Mouse (Mus musculus) ES-Bruce4 (cell line): ENCODE results near the gene Frmd4b. TPM values are rescaled to one million over a fixed set of nuclear protein-coding genes. Genes with fewer than 3 reads are reported as not detected.

Source experiments
- H3K27ac ChIP-seq: 2 replicates; pipeline ENCODE4 v1.5.1; 2012; ENCODE audit warnings: low read length, inconsistent platforms; ENCODE audit not compliant: insufficient read depth
- H3K27me3 ChIP-seq: 2 replicates; pipeline ENCODE4 v1.6.1; 2012; ENCODE audit warnings: mild to moderate bottlenecking, low read length, inconsistent platforms; ENCODE audit not compliant: control insufficient read depth, poor library complexity, insufficient read depth, severe bottlenecking
- H3K36me3 ChIP-seq: 2 replicates; pipeline ENCODE4 v1.6.1; 2012; ENCODE audit warnings: inconsistent platforms, mild to moderate bottlenecking, low read length, moderate library complexity; ENCODE audit not compliant: control insufficient read depth, poor library complexity, insufficient read depth, severe bottlenecking
- H3K4me1 ChIP-seq: one replicate; pipeline ENCODE4 v1.8.1; 2011; ENCODE audit warnings: low read length; ENCODE audit not compliant: control insufficient read depth, insufficient read depth
- H3K4me3 ChIP-seq: 2 replicates; pipeline ENCODE4 v1.5.1; 2011; ENCODE audit warnings: low read depth, mild to moderate bottlenecking, low read length
- H3K9ac ChIP-seq: 2 replicates; pipeline ENCODE4 v1.6.1; 2012; ENCODE audit warnings: low read depth, mild to moderate bottlenecking, inconsistent platforms; ENCODE audit not compliant: poor library complexity, severe bottlenecking
- H3K9me3 ChIP-seq: replicated peaks from 2 replicates; pipeline ENCODE4 v1.6.1; 2012; ENCODE audit warnings: mild to moderate bottlenecking, low read length, inconsistent platforms; ENCODE audit not compliant: control insufficient read depth, poor library complexity, insufficient read depth, severe bottlenecking
- CTCF ChIP-seq: IDR thresholded peaks from one replicate; pipeline ENCODE4 v1.8.1; 2011; ENCODE audit warnings: low read depth, low read length
- EP300 ChIP-seq: IDR thresholded peaks from 2 replicates; pipeline ENCODE4 v1.6.1; 2011; ENCODE audit warnings: low read depth, low read length; ENCODE audit not compliant: insufficient read depth
- POLR2A ChIP-seq: IDR thresholded peaks from one replicate; pipeline ENCODE4 v1.8.1; 2011; ENCODE audit warnings: low read length; ENCODE audit not compliant: insufficient read depth
- polyA plus RNA-seq: library from polyadenylated mRNA; stranded (reverse); fragments of >200 nt; gene quantifications from 2 replicates; pipeline ENCODE4 v1.2.4, GENCODE M21; 2011; ENCODE audit warnings: low read depth; ENCODE audit not compliant: missing spikeins, insufficient read depth, insufficient read length

Gene Frmd4b
- polyA plus RNA-seq, 1 experiment = 27.8 TPM

- no peak overlapping the region; the same call in 1 of the 2 replicates for H3K27ac ChIP-seq
Observed at GRCm38 (mm10) chr6:97528961-97529680, 88.2 kb downstream of the Frmd4b start.

GRCm38 (mm10) chr6:97526092-97526491 lies 91.2 kb downstream of the Frmd4b start:
- Histone ChIP-seq H3K4me3 (no peak overlapping the region), H3K9me3 (no peaks in the 10 kb centered on the region), H3K27me3 (no peaks in the 10 kb centered on the region), H3K9ac (no peak overlapping the region), H3K27ac (no peak overlapping the region), H3K36me3 (no peaks in the 10 kb centered on the region), H3K4me1 (no peaks in the 10 kb centered on the region)
- no peak for TF ChIP-seq POLR2A
- peak; percentile 87 for TF ChIP-seq CTCF
- TF ChIP-seq EP300 = no peak

More at GRCm38 (mm10) chr6:97528961-97529680, 88.2 kb downstream of the Frmd4b start:
- H3K4me1 ChIP-seq = no peaks in the 10 kb centered on the region
- H3K36me3 ChIP-seq = no peaks in the 10 kb centered on the region
- H3K4me3 ChIP-seq = no peak overlapping the region
- H3K9me3 ChIP-seq = no peaks in the 10 kb centered on the region
- TF ChIP-seq CTCF = no peak
- TF ChIP-seq EP300 = peak; percentile 93
- no peak for TF ChIP-seq POLR2A
- H3K9ac ChIP-seq = no peak overlapping the region
- H3K27me3 ChIP-seq = no peaks in the 10 kb centered on the region

GRCm38 (mm10) chr6:97523118-97523517 lies 94.2 kb downstream of the Frmd4b start:
- Histone ChIP-seq H3K27me3 (no peaks in the 10 kb centered on the region), H3K36me3 (no peaks in the 10 kb centered on the region), H3K4me1 (peaks cover 5% of the 10 kb centered on the region), H3K9me3 (no peaks in the 10 kb centered on the region), H3K27ac (no peak overlapping the region), H3K9ac (no peak overlapping the region), H3K4me3 (no peak overlapping the region)
- 0 out of 2 replicates have a peak, but pooled peaks have one; percentile 69 for TF ChIP-seq EP300
- TF ChIP-seq POLR2A = no peak
- peak; percentile 93 for TF ChIP-seq CTCF

- Histone ChIP-seq H3K4me3 (no peak overlapping the region), H3K4me1 (peaks cover 7% of the 10 kb centered on the region), H3K9ac (no peak overlapping the region), H3K27ac (peak overlapping the region; percentile 1; the same call in 1 of the 2 replicates), H3K27me3 (no peaks in the 10 kb centered on the region), H3K36me3 (no peaks in the 10 kb centered on the region), H3K9me3 (no peaks in the 10 kb centered on the region)
- TF ChIP-seq EP300 (peak; percentile 60; the same call in 1 of the 2 replicates), CTCF (no peak), POLR2A (no peak)
Observed at GRCm38 (mm10) chr6:97521279-97522038, 95.9 kb downstream of the Frmd4b start.

GRCm38 (mm10) chr6:97520566-97520965 lies 96.8 kb downstream of the Frmd4b start:
- no peaks in the 10 kb centered on the region for H3K36me3 ChIP-seq
- no peak overlapping the region for H3K4me3 ChIP-seq
- 0 out of 2 replicates have a peak, but pooled peaks have one; percentile 20 for TF ChIP-seq EP300
- TF ChIP-seq POLR2A = no peak
- peak; percentile 15 for TF ChIP-seq CTCF
- H3K27me3 ChIP-seq = no peaks in the 10 kb centered on the region
- H3K9me3 ChIP-seq = no peaks in the 10 kb centered on the region
- H3K4me1 ChIP-seq = peaks cover 7% of the 10 kb centered on the region
- no peak overlapping the region for H3K27ac ChIP-seq
- H3K9ac ChIP-seq = no peak overlapping the region

- no peak for TF ChIP-seq POLR2A
- TF ChIP-seq EP300 = no peak
- no peak for TF ChIP-seq CTCF
Observed at GRCm38 (mm10) chr6:97519553-97519952, 97.8 kb downstream of the Frmd4b start.

More at GRCm38 (mm10) chr6:97519553-97519952, 97.8 kb downstream of the Frmd4b start:
- H3K27ac ChIP-seq = no peak overlapping the region
- H3K4me3 ChIP-seq = no peak overlapping the region
- no peaks in the 10 kb centered on the region for H3K27me3 ChIP-seq
- H3K9me3 ChIP-seq = no peaks in the 10 kb centered on the region
- no peaks in the 10 kb centered on the region for H3K36me3 ChIP-seq
- H3K9ac ChIP-seq = no peak overlapping the region
- H3K4me1 ChIP-seq = peaks cover 7% of the 10 kb centered on the region
